Mouse (Mus musculus) CD4-positive helper T cell, adult 2 months (primary cell): ENCODE measurements around the gene Sh3pxd2a.

Experiments used
- DNase-seq: peaks from one replicate; pipeline ENCODE4 v3.0.0-alpha.2; 2012; ENCODE audit warnings: low read depth, missing footprints, low spot score

The Sh3pxd2a gene

DNA sequence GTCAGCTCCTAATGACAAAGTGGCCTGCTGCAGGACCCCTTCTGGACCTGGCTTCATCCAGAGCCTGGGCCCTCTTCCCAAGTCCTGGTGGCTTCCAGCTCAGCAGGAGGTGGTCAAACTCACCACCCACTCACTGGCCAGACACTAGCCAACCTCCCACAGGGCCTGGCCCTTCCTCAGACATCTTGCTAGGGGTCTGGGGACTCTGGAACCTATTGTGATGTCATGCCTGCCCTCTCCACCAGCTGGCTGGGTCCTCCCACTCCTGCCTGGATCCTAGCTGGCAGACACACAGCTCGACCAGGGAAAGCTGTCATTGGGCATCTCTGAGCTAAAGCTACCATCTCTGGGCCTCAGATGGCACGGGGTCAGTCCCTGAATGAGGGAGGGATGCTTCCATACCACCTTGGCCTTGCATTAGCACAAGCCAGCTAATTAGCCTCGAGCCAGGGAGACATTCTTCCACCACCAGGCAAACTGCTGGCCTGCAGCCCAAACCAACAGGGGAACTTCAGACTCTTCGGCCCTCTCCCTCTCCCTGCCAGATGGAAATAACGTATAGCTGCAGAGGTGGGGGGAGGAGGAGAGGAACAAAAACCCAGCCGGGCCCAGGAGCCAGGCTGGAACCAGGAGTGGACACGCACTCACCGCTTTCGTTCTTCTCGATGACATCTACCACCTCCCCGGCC is 150.7 kb downstream of the Sh3pxd2a start:
- DNase-seq: no peak

DNA sequence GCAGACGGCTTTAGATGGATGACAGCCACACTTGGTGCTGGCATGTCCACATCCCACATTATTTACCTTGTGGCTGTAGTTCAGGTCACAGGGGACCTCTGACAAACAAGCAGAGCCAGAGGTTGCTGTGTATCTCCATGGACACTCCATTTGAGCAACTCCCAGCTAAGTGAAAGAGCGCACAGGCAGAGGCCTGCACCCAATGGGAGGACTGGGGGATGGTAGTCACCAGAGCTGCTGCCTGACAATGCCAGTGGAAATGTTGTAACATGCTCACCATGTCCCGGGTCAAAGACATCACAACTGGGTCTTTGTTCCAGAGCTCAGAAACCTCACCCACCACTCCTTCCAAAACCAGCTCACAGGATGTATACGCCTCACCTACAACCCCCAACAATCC is 153.0 kb downstream of the Sh3pxd2a start:
- no peak for DNase-seq

- no peak for DNase-seq
These were observed 154.4 kb downstream of the Sh3pxd2a start for GRCm38 (mm10) chr19:47309824-47310223.

GRCm38 (mm10) chr19:47306917-47307315 is 157.3 kb downstream of the Sh3pxd2a start:
- no peak for DNase-seq

GRCm38 (mm10) chr19:47306128-47306916 is 157.9 kb downstream of the Sh3pxd2a start:
- DNase-seq: no peak

- DNase-seq: no peak
These were observed 158.8 kb downstream of the Sh3pxd2a start for GRCm38 (mm10) chr19:47305401-47305800.

DNA sequence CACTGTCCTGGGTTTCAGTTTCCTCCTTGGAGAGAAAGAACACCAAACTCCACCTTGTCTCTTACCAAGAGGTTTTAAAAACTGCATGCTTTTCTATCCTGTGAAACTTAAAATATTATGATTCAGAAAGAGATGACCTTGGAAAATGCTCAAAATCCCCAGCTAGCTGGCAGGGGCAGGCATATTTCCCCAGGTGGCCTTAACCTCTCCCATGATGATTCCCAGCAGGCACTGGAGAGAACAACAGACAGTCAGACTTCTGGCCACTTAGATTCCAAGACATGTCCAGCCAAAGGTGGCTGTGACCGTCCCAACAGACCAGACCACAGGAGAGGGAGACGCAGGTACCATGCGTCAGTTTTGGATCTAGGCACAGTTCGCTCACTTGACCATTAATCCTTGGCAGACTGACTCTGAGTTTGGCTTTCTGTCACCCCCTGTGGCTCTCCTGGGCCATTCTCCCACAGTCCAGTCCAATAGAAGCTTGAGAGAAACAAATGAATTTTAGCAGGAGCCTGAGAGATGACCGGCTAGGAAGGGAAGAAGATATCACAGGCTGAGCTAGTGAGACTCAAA is 159.9 kb downstream of the Sh3pxd2a start:
- DNase-seq: no peak

- DNase-seq: no peak
These were observed 161.1 kb downstream of the Sh3pxd2a start for GRCm38 (mm10) chr19:47303128-47303527.

DNA sequence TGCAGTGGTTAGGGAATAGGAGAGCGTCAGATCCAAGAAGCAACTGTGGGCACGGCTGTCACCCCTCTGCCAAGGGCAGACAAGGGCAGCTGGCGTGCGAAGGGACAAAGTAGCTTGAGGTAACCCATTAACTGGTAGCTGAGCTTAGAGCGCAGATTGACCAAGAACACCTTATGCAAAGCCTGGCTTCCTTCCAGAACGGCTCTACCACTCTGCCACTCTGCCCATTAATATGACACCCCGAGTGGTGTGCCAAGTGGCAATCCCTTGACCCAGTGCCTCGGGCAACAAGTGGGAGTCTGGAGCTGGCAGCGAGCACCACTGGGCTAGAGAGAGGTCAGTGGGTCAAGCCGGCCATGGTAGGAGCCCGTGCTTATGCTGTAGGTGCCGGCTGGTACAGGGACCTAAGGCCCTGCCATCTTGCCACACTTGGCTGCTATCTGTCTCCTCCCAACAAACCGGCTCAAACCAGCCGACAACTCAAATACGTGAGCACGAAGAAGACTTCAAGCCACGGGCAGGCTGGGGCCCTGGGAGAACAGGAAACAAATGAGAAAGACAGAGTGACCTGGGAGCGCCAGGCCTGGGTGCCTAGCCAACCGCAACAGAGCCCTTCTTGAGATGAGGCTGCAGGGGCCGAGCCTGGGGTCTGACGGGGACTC is 161.9 kb downstream of the Sh3pxd2a start:
- DNase-seq: no peak

DNA sequence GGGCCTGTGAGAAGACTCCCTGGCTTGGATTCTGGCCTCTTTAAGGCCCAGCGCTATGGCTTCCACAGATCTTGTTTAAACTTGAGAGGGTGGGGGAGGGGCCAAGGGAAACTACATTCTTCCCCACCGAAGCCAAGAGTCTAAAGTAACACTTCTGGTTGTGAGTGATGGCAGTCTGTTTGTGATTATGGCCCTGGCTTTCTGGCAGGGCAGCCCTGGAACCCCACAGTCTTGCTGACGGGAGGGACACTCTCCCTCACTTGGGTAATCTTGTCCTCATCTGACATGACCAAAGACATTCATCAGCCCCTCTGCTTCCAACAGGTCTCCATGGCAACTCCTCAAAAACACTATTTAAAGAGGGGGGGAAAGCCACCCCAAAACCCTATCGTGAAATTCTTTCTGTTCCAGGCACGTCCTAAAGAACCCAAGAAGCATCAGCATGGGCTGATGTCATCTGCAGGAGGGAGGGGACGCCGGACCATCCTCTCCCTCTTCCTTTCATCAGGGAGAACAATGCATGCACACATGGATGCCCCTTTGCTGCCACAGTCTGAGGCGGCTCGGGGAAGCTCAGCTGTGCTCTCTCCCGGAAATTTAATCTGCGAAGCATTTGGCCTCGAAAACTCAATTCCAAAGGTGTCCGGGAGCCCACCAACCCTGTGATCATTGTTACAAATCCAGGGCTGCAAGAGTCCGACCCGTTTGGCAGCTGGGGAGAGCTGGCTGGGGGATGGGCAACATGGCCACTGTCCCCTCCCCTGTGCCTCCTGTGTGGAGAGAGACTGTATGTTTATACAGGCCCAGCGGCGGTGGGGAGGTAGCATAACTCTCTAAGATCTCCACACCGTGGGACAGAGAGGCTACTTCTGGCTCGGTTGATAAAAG is 162.7 kb downstream of the Sh3pxd2a start:
- no peak for DNase-seq

DNA sequence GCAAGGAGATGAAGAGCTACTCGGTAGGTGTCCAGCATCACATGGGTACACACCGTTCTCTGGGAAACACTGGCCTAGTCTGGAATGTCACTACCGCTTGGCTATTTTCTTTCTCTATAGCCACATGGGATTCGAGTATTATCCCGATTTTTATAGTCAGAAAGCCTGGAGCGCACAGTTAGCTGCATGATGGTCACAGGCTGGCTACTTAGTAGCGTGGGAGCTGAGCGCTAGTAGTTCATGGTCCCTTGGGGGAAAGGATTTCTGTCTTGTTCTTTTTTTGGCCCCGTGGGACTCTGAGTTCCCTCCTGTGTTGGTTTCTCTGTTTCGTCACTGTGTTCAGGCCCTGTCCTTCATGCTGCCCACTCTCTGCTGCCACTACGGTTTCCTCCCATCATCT is 166.1 kb downstream of the Sh3pxd2a start:
- no peak for DNase-seq

DNA sequence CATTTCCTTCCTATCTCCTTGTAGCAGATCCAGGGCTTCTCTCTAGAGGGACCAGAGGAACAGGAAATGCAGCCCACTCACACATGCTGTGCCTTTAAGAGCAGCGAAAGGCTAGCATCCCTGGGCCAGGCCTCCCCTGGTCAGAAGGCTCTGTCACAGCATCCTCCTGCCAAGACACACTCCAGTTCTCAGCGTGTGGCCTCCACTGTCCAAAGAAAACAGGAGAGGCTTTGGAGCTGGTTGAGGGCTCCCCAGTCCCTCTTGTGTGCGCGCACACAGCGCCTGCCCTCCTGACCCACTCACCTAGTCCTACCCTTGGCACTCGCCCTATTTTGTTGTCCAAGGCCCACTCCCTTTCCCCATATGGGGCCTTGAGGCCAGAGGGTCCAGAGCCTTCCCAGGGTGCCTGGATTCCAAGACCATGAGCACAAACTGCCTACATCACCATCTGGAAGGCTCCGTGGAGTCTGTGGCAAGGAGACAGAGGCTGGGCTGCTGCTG is 171.7 kb downstream of the Sh3pxd2a start:
- no peak for DNase-seq

DNA sequence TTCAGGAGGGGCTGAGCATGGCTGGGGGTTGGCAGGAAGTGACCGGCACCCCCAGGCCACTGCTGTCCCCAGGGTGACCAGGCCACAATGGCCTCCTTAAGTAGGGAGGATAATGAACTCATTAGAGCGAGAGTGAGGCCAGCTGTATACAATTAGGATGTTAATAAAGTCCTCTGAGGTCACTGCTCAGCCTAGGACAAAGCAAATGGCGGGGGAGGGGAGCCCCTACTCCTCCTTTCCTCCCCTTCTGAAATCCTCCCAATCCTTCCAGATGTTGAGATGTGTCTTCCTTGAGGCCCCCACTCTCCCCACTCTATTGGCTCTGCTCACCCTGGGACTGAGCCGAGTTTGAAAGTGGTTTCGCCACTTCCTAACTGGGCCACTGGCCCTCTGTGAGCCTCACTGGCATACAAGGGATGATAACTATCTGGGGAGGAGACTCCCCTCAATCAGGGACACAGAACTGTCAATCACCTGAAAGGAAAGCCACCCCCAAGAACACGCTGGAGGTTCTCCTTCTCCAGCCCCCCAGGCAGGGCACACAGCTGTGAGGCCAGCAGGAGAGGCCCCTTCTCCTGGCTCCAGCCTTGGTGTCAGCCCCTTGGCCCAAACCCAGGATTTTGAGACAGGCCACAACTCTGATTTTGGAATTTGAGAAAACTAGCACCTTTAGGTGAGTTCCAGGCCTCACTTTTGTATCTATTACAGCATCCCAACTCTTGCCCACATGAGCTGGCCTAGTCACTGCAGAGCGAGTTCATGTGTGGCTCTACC is 172.7 kb downstream of the Sh3pxd2a start:
- DNase-seq: no peak

- DNase-seq: no peak
These were observed 177.2 kb downstream of the Sh3pxd2a start for GRCm38 (mm10) chr19:47286886-47287450.

- no peak for DNase-seq
These were observed 178.6 kb downstream of the Sh3pxd2a start for GRCm38 (mm10) chr19:47285581-47285980.

GRCm38 (mm10) chr19:47282688-47283215 is 181.4 kb downstream of the Sh3pxd2a start:
- no peak for DNase-seq

DNA sequence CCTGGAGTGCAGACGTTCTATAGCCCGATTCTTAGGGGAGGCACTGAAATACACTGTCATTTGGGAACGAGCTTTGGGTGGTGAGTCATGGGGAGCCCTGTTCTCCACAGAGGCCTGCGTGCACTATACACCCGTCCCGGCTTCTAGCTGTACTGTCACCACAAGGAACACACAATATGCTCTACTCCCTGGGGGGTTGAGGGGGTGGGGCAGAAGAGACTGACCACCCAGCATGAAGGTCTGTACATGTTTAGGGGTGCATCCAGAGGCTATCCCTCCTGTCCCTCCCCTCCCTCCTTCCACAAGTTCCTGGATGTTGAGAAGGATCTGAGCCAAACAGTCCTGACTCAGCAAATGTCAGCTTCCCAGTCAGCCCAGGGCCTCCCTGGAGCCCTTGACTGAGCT is 182.1 kb downstream of the Sh3pxd2a start:
- DNase-seq: no peak

DNA sequence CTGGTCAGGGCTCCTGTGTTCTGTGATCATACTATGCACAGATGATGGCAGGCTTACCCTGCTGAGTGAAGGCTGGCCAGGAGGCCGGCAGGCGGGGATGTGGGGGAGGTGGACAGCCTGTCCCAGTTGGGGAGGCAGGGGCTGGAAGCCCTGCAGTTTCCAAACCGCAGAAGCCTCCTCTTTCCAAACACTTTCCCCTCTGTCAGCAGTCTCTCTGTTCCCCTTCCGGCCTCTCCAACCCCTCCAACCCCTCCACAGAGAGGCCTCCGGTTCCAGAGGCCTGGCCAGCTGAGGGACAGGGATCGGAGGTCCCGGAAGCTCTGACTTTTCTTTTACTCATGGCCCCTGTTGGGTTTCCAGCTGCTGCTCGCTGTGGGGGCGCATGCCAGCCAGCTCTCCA is 183.3 kb downstream of the Sh3pxd2a start:
- no peak for DNase-seq

- DNase-seq: no peak
These were observed 184.2 kb downstream of the Sh3pxd2a start for GRCm38 (mm10) chr19:47279788-47280532.
